Mouse (Mus musculus) left cerebral cortex, adult 11 months (tissue): ENCODE measurements at regions not wholly inside any gene's neighbourhood (a gene's known extent, or its start where the extent isn't known, plus 50 kb on each side); places are given as distances from the start of the nearest gene placed in this dataset.

ENCODE experiments used
- DNase-seq: peaks from one replicate; pipeline ENCODE4 v3.0.0; 2022; ENCODE audit warnings: low spot score

DNA sequence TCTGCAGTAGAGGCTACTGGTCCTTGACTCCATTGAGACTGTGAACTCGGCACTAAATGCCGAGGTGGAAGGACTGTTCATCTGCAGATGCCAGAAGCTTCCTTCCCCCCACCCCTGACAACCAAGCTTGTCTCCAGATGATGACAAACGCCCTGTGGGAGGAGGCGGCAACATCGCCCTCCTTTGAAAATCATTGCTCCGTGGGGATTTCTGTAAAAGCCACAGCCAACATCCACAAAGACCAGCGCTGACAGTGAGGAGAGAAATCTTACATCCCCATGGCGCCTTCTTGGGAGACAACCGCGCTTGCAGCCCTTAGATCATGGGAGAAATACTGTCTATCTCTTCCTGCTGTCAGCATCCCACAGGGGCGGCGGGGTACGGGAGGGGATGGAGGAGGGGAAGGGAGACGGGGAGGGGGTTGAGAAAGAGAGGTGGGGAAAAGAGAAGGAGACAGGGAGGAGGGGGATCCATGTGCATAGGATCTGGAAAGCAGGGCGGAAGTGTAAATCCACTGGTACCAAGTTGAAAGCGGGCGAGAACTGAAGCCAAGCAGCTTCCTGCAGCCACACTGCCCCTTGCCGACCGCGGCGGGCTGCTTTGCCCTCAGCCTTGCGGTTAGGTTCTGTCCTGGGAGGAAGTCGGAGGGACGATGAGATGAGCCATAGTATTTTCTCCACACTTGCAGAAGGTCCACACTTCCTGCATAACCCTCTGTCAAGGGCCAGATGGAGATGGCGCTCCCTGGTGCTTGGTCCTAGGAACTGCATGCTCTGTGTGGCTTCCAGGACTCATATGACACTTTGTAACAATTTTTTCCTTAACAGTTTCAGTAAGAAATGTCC is 72.9 kb downstream of the Cryba4 start:
- no peak for DNase-seq

GRCm38 (mm10) chr5:112182775-112183174 is 69.5 kb downstream of the Cryba4 start:
- DNase-seq, result no peak

- no peak for DNase-seq
Measured at GRCm38 (mm10) chr5:112195667-112196066, 56.7 kb downstream of the Cryba4 start.
